Mouse (Mus musculus) thymus, adult 2 months (tissue): ENCODE data around the gene Lgals1.

ENCODE experiments used
- CTCF ChIP-seq: fragments of 200-500 bp; IDR thresholded peaks from 2 replicates; pipeline ENCODE4 v1.5.1; 2012; ENCODE audit warnings: mild to moderate bottlenecking, control low read depth, low read length, moderate library complexity, borderline replicate concordance; ENCODE audit not compliant: control insufficient read depth, poor library complexity, insufficient read depth; ENCODE audit errors: extremely low read depth
- POLR2A ChIP-seq: fragments of 200-500 bp; IDR thresholded peaks from 2 replicates; pipeline ENCODE4 v1.6.1; 2012; ENCODE audit warnings: mild to moderate bottlenecking, low read length, control low read depth, moderate library complexity; ENCODE audit not compliant: control insufficient read depth, poor library complexity, insufficient read depth; ENCODE audit errors: extremely low read depth

GRCm38 (mm10) chr15:78915660-78916017 lies 10.9 kb upstream of the Lgals1 start:
- TF ChIP-seq CTCF (no peak; the same call in 1 of the 2 replicates), POLR2A (no peak)
